Mouse (Mus musculus) heart, postnatal 25 days (tissue): ENCODE results near the gene Nt5dc2. TPM values are rescaled to one million over a fixed set of nuclear protein-coding genes. Genes with fewer than 3 reads are reported as not detected.

Source experiments
- DNase-seq: peaks from one replicate; pipeline ENCODE4 v3.0.0; 2022; ENCODE audit warnings: low spot score
- intact Hi-C: fragments of 180-260 bp; cut with DNase I; formaldehyde crosslinking; loops from one replicate; pipeline ENCODE4 v1.15.1; 2025
- total RNA-seq, 2 experiments: library from RNA; stranded (reverse); gene quantifications; 2 replicates each; pipeline ENCODE4 v1.2.3; 2021

Gene Nt5dc2
- total RNA-seq, 2 experiments from 2014 or later: 18.2 to 22.6 TPM

GRCm38 (mm10) chr14:31165458-31165857, 34.6 kb downstream of the Nt5dc2 start:
- DNase-seq: no peak
- intact Hi-C loops: loop anchor here (2.0 kb wide), 1 partner anchor 33 kb away; no protein-coding TSS in a partner anchor

GRCm38 (mm10) chr14:31165991-31166630, 35.3 kb downstream of the Nt5dc2 start:
- intact Hi-C loops: loop anchor here (2.0 kb wide), 1 partner anchor 33 kb away; no protein-coding TSS in a partner anchor
- no peak for DNase-seq

GRCm38 (mm10) chr14:31166827-31167226, 36.0 kb downstream of the Nt5dc2 start:
- no peak for DNase-seq
- intact Hi-C loops: no loop called here

GRCm38 (mm10) chr14:31168425-31168824, 37.6 kb downstream of the Nt5dc2 start, which contains the start of gene Stab1:
Gene Stab1 (minus strand): TSS chr14:31168641.
- peak; percentile 57 for DNase-seq
- intact Hi-C loops: no loop called here

- DNase-seq: no peak
- intact Hi-C loops: no loop called here
Measured at GRCm38 (mm10) chr14:31169508-31169907, 38.7 kb downstream of the Nt5dc2 start.

- intact Hi-C loops: no loop called here
- no peak for DNase-seq
Measured at GRCm38 (mm10) chr14:31170963-31171362, 40.1 kb downstream of the Nt5dc2 start.

GRCm38 (mm10) chr14:31171386-31171785, 40.5 kb downstream of the Nt5dc2 start:
- DNase-seq: no peak
- intact Hi-C loops: no loop called here

GRCm38 (mm10) chr14:31171821-31172220, 41.0 kb downstream of the Nt5dc2 start:
- no peak for DNase-seq

GRCm38 (mm10) chr14:31172781-31173455, 42.1 kb downstream of the Nt5dc2 start:
- intact Hi-C loops: no loop called here
- DNase-seq: no peak

More at GRCm38 (mm10) chr14:31171821-31172220, 41.0 kb downstream of the Nt5dc2 start:
- intact Hi-C loops: no loop called here

GRCm38 (mm10) chr14:31173537-31173936, 42.7 kb downstream of the Nt5dc2 start:
- no peak for DNase-seq
- intact Hi-C loops: no loop called here

GRCm38 (mm10) chr14:31177287-31177686, 46.4 kb downstream of the Nt5dc2 start:
- intact Hi-C loops: no loop called here
- no peak for DNase-seq

- intact Hi-C loops: no loop called here
- DNase-seq: no peak
Measured at GRCm38 (mm10) chr14:31177715-31178114, 46.9 kb downstream of the Nt5dc2 start.

GRCm38 (mm10) chr14:31179677-31180365, 49.0 kb downstream of the Nt5dc2 start:
- DNase-seq: no peak

GRCm38 (mm10) chr14:31181512-31181911, 50.7 kb downstream of the Nt5dc2 start:
- intact Hi-C loops: no loop called here
- no peak for DNase-seq

More at GRCm38 (mm10) chr14:31179677-31180365, 49.0 kb downstream of the Nt5dc2 start:
- intact Hi-C loops: no loop called here

- intact Hi-C loops: no loop called here
- no peak for DNase-seq
Measured at GRCm38 (mm10) chr14:31182786-31183290, 52.0 kb downstream of the Nt5dc2 start.

- intact Hi-C loops: no loop called here
Measured at GRCm38 (mm10) chr14:31183541-31183940, 52.7 kb downstream of the Nt5dc2 start.

GRCm38 (mm10) chr14:31184195-31184594, 53.3 kb downstream of the Nt5dc2 start:
- intact Hi-C loops: no loop called here
- no peak for DNase-seq

More at GRCm38 (mm10) chr14:31183541-31183940, 52.7 kb downstream of the Nt5dc2 start:
- no peak for DNase-seq

GRCm38 (mm10) chr14:31186656-31187055, 55.8 kb downstream of the Nt5dc2 start:
- no peak for DNase-seq
- intact Hi-C loops: no loop called here
